Mouse (Mus musculus) heart, embryonic 12.5 days (tissue): ENCODE measurements at regions not wholly inside any gene's neighbourhood (a gene's known extent, or its start where the extent isn't known, plus 50 kb on each side); places are given as distances from the start of the nearest gene placed in this dataset.

ENCODE experiments used
- ATAC-seq: fragments of 200-750 bp; cut with Nextera tagmentation; 2 replicates; pipeline ENCODE4 v1.8.0; 2017; ENCODE audit warnings: moderate TSS enrichment, moderate library complexity; ENCODE audit not compliant: insufficient number of reproducible peaks, low FRiP score
- H3K27ac ChIP-seq: fragments of 300-500 bp; sonication (generic); 2 replicates; pipeline ENCODE4 v1.5.1; 2016; ENCODE audit warnings: mild to moderate bottlenecking, moderate library complexity; ENCODE audit not compliant: poor library complexity, severe bottlenecking
- H3K27me3 ChIP-seq: fragments of 300-500 bp; sonication (generic); replicated peaks from 2 replicates; pipeline ENCODE4 v1.6.1; 2016; ENCODE audit warnings: mild to moderate bottlenecking, moderate library complexity
- H3K36me3 ChIP-seq: fragments of 300-500 bp; sonication (generic); 2 replicates; pipeline ENCODE4 v1.6.1; 2016; ENCODE audit warnings: mild to moderate bottlenecking, moderate library complexity
- H3K4me1 ChIP-seq: fragments of 300-500 bp; sonication (generic); replicated peaks from 2 replicates; pipeline ENCODE4 v1.6.1; 2016; ENCODE audit warnings: mild to moderate bottlenecking
- H3K4me2 ChIP-seq: fragments of 300-500 bp; sonication (generic); 2 replicates; pipeline ENCODE4 v1.6.1; 2016; ENCODE audit warnings: mild to moderate bottlenecking, moderate library complexity
- H3K4me3 ChIP-seq: fragments of 300-500 bp; sonication (generic); 2 replicates; pipeline ENCODE4 v1.5.1; 2016; ENCODE audit warnings: mild to moderate bottlenecking
- H3K9ac ChIP-seq: fragments of 300-500 bp; sonication (generic); 2 replicates; pipeline ENCODE4 v1.6.1; 2016; ENCODE audit warnings: mild to moderate bottlenecking, moderate library complexity
- H3K9me3 ChIP-seq: fragments of 300-500 bp; sonication (generic); replicated peaks from 2 replicates; pipeline ENCODE4 v1.6.1; 2016; ENCODE audit warnings: mild to moderate bottlenecking, moderate library complexity
- WGBS: fragments of 180-500 bp; shearing (Covaris S2); methylation state at CpG from one replicate; pipeline ENCODE4 v1.1.7; 2016; 5-methylcytosine and 5-hydroxymethylcytosine counted together

DNA sequence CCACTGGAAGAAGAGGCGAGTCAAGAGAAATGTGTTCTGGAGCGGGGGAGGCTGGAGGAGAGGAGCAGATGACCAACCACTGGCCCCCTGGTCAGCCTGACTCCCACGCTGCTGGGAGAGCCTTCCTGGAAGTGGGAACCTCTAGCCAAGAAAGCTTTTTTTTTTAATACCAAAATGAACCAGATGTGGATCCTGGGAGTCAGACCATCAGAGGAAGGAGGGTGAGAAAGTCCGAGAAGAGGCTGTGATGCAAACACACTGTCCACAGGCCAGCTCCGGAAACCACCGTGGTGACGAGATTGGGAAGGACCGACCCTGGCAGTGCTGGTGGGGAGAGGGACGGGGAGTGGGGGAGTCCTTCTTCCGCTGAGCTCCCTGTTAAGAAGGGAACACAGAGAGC is 173.1 kb downstream of the Cdc5l start:
- Histone ChIP-seq H3K9ac (no peak overlapping the region), H3K4me3 (no peak overlapping the region), H3K27ac (no peak overlapping the region), H3K4me1 (no peaks in the 10 kb centered on the region), H3K27me3 (no peaks in the 10 kb centered on the region), H3K36me3 (no peaks in the 10 kb centered on the region), H3K4me2 (no peak overlapping the region), H3K9me3 (no peaks in the 10 kb centered on the region)
- ATAC-seq, result no peak
- WGBS, result 79% methylated on average over 10 of the region's 10 CpGs

- no peak overlapping the region for H3K9ac ChIP-seq
- no peaks in the 10 kb centered on the region for H3K4me1 ChIP-seq
- H3K9me3 ChIP-seq, result no peaks in the 10 kb centered on the region
- ATAC-seq, result no peak
- no peak overlapping the region for H3K4me3 ChIP-seq
- no peaks in the 10 kb centered on the region for H3K36me3 ChIP-seq
- no peak overlapping the region for H3K27ac ChIP-seq
- no peaks in the 10 kb centered on the region for H3K27me3 ChIP-seq
- 62% methylated on average over 7 of the region's 7 CpGs for WGBS
- no peak overlapping the region for H3K4me2 ChIP-seq
Measured at GRCm38 (mm10) chr17:45258007-45258406, 175.5 kb downstream of the Cdc5l start.

DNA sequence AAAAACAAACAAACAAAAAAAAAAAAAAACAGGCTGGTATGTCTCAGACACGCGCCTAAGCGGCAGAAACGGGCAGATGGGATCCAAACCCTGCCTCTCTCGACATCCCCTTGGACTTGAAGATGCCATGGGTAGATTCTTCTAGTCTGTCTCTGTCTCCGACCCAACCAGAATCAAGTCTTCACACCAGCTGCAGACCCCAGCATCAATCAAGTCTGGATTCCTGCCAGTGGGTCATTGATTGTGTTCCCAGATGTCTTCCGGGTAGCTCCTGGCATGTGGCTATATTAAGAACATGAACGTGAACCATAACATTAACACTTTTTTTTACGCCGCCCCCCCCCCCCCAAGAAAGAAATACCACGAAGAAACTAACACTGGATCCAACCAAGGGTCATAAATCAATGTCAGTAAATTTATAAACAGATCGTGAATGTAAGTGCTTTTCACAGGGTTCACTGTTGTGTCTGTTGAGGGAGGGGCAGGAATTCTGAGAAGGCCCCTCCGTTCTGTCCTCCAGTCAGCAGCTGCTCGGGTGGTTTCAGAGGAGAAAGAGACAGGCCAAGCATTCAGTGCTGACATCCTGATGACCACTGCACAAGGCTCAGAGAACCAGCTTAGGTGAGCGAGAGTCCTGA is 180.8 kb downstream of the Cdc5l start:
- Histone ChIP-seq H3K27me3 (0 out of 2 replicates have a peak, but pooled peaks cover 5% of the 10 kb centered on the region), H3K4me3 (no peak overlapping the region), H3K4me1 (0 out of 2 replicates have a peak, but pooled peaks cover 5% of the 10 kb centered on the region), H3K4me2 (no peak overlapping the region), H3K9ac (no peak overlapping the region), H3K27ac (no peak overlapping the region), H3K36me3 (no peaks in the 10 kb centered on the region), H3K9me3 (no peaks in the 10 kb centered on the region)
- ATAC-seq, result no peak
- WGBS, result 56% methylated on average over 15 of the region's 15 CpGs

- H3K36me3 ChIP-seq, result no peaks in the 10 kb centered on the region
- 0 out of 2 replicates have a peak, but pooled peaks cover 5% of the 10 kb centered on the region for H3K27me3 ChIP-seq
- peak overlapping the region; percentile 64 for H3K4me2 ChIP-seq
- 0 out of 2 replicates have a peak, but pooled peaks cover 5% of the 10 kb centered on the region for H3K4me1 ChIP-seq
- H3K9ac ChIP-seq, result no peak overlapping the region
- 29% methylated on average over 22 of the region's 22 CpGs for WGBS
- ATAC-seq, result no peak
- peak overlapping the region; percentile 28; the same call in 1 of the 2 replicates for H3K4me3 ChIP-seq
- H3K27ac ChIP-seq, result no peak overlapping the region
- no peaks in the 10 kb centered on the region for H3K9me3 ChIP-seq
Measured at GRCm38 (mm10) chr17:45251034-45251730, 182.4 kb downstream of the Cdc5l start.

- Histone ChIP-seq H3K36me3 (no peaks in the 10 kb centered on the region), H3K9me3 (no peaks in the 10 kb centered on the region), H3K4me1 (0 out of 2 replicates have a peak, but pooled peaks cover 5% of the 10 kb centered on the region), H3K4me3 (no peak overlapping the region), H3K27me3 (0 out of 2 replicates have a peak, but pooled peaks cover 5% of the 10 kb centered on the region), H3K27ac (no peak overlapping the region), H3K9ac (no peak overlapping the region), H3K4me2 (no peak overlapping the region)
- WGBS, result 84% methylated on average over 10 of the region's 10 CpGs
- no peak for ATAC-seq
Measured at GRCm38 (mm10) chr17:45250450-45250849, 183.1 kb downstream of the Cdc5l start.

DNA sequence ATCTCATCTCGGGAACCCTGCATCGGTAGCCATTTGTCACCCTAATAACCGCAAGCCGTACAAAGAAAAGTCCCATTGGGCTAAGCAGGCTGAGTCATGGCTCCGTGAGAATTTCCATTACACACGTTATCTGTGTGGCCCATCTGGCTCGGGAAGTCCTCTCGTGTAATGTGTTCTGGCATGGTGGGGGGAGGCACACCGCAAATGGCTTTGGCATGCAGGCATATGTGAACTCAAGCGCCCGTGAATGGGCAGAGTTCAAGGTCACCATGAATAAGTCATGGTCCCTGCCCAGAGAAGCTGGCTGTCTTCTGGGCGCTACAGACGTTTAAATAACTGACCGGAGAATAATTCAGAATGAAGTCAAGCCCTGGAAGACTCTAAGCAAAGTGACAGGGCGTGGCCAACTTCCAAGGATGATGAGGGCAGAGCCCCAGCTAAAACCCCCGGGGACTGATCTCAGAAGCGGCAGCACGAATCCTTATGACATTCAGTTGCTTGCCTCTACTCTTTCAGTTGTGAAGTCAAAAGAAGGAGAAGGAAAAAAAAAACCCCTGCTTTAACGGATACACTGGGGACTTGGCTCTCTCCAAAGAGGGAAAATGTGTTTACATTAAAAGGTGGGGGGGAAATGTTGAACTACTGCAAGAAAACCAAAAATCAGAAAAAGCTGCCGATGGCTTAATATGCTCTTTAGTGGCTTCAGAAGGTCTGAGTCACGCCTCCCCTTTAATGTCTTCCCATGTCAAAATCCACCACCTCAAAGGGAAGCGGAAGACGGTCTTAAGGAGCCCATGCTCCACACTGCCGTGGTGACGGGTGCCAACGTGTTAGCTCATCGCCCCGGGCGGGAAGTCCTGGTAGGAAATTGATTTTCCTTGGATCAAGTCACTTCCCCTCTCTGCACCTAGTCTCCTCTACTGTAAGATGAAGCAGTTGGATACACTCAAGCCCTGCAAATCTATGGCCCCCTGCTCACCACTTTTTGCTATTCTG is 186.1 kb downstream of the Cdc5l start:
- Histone ChIP-seq H3K4me3 (no peak overlapping the region), H3K4me1 (0 out of 2 replicates have a peak, but pooled peaks cover 5% of the 10 kb centered on the region), H3K9ac (no peak overlapping the region), H3K27ac (no peak overlapping the region), H3K9me3 (no peaks in the 10 kb centered on the region), H3K4me2 (no peak overlapping the region), H3K36me3 (no peaks in the 10 kb centered on the region), H3K27me3 (0 out of 2 replicates have a peak, but pooled peaks cover 5% of the 10 kb centered on the region)
- ATAC-seq, result no peak
- 78% methylated on average over 29 of the region's 29 CpGs for WGBS

- no peak for ATAC-seq
- 57% methylated on average over 10 of the region's 10 CpGs for WGBS
Measured at GRCm38 (mm10) chr17:45244870-45245269, 188.7 kb downstream of the Cdc5l start.

DNA sequence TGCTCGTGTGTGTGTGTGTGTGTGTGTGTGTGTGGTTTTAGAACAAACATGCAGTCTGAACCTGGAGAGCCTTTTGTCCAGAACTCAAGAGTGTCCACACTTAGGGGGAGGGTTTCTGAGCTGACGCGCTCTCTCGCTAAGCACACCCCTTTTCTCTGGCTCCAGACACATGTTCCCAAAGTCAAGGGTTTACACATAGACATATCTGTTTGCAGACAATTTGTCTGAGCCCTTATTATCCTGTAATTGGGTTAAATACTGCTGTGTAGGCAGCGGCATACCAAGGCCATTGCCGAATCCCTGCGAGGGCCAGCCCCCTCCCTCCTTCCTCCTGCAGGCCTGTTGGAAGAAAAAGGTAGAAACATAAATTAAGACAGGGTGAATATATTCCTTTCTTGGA is 190.4 kb downstream of the Cdc5l start:
- Histone ChIP-seq H3K4me3 (no peak overlapping the region), H3K4me1 (no peaks in the 10 kb centered on the region), H3K9me3 (no peaks in the 10 kb centered on the region), H3K27me3 (no peaks in the 10 kb centered on the region), H3K27ac (no peak overlapping the region), H3K9ac (no peak overlapping the region), H3K36me3 (no peaks in the 10 kb centered on the region), H3K4me2 (no peak overlapping the region)
- WGBS, result 73% methylated on average over 7 of the region's 7 CpGs
- no peak for ATAC-seq

More at GRCm38 (mm10) chr17:45244870-45245269, 188.7 kb downstream of the Cdc5l start:
- Histone ChIP-seq H3K4me1 (no peaks in the 10 kb centered on the region), H3K36me3 (no peaks in the 10 kb centered on the region), H3K9ac (no peak overlapping the region), H3K4me2 (no peak overlapping the region), H3K4me3 (no peak overlapping the region), H3K27me3 (no peaks in the 10 kb centered on the region), H3K9me3 (no peaks in the 10 kb centered on the region), H3K27ac (no peak overlapping the region)

- H3K27ac ChIP-seq, result no peak overlapping the region
- H3K4me3 ChIP-seq, result no peak overlapping the region
- no peak overlapping the region for H3K9ac ChIP-seq
- H3K4me1 ChIP-seq, result no peaks in the 10 kb centered on the region
- peaks cover 2% of the 10 kb centered on the region; the same call in 1 of the 2 replicates for H3K9me3 ChIP-seq
- WGBS, result 89% methylated on average over 6 of the region's 6 CpGs
- no peak for ATAC-seq
- H3K27me3 ChIP-seq, result no peaks in the 10 kb centered on the region
- H3K4me2 ChIP-seq, result no peak overlapping the region
- no peaks in the 10 kb centered on the region for H3K36me3 ChIP-seq
Measured at GRCm38 (mm10) chr17:45242076-45242475, 191.5 kb downstream of the Cdc5l start.

- WGBS, result 68% methylated on average over 6 of the region's 7 CpGs
- H3K4me1 ChIP-seq, result no peaks in the 10 kb centered on the region
- no peak for ATAC-seq
Measured at GRCm38 (mm10) chr17:45240963-45241543, 192.5 kb downstream of the Cdc5l start.

More at GRCm38 (mm10) chr17:45240963-45241543, 192.5 kb downstream of the Cdc5l start:
- H3K4me3 ChIP-seq, result no peak overlapping the region
- H3K27ac ChIP-seq, result no peak overlapping the region
- peaks cover 8% of the 10 kb centered on the region for H3K9me3 ChIP-seq
- no peak overlapping the region for H3K9ac ChIP-seq
- no peak overlapping the region for H3K4me2 ChIP-seq
- no peaks in the 10 kb centered on the region for H3K36me3 ChIP-seq
- no peaks in the 10 kb centered on the region for H3K27me3 ChIP-seq
